Mouse (Mus musculus): ENCODE data around the gene Cactin. TPM values are rescaled to one million over a fixed set of nuclear protein-coding genes. Genes with fewer than 3 reads are reported as not detected.
A peak's percentile ranks its signal among the peaks of the same experiment; 100 is the strongest.

The Cactin gene
- polyA plus RNA-seq, 1 experiment, result 23.7 TPM

GRCm38 (mm10) chr10:81341333-81341949, 20.5 kb downstream of the Cactin start:
- H3K27ac ChIP-seq (ENCODE audit: insufficient read depth, low read depth, low read length), result no peak overlapping the region
- 39% methylated on average over 16 of the region's 16 CpGs for WGBS
- no peaks in the 10 kb centered on the region for H3K36me3 ChIP-seq (ENCODE audit: control insufficient read depth, insufficient read depth, low read length)
- no peak overlapping the region for H3K4me3 ChIP-seq (ENCODE audit: insufficient read depth, low read depth, low read length)
- no peak for TF ChIP-seq POLR2A (IDR thresholded peaks at IDR 0.05; ENCODE audit: low read depth, low read length)
- TF ChIP-seq CTCF (conservative IDR thresholded peaks at IDR 0.05; ENCODE audit: insufficient read depth, insufficient read length, low read depth, low read length), result peak; percentile 69
- H3K27me3 ChIP-seq (replicated peaks; ENCODE audit: control insufficient read depth, insufficient read depth, low read length), result no peaks in the 10 kb centered on the region
- peak; percentile 74 for DNase-seq
- H3K4me1 ChIP-seq (ENCODE audit: control insufficient read depth, insufficient read depth, low read length), result no peaks in the 10 kb centered on the region

- H3K27ac ChIP-seq (ENCODE audit: insufficient read depth, low read depth, low read length), result no peak within 1 kb of the TSS
Measured at GRCm38 (mm10) chr10:81342686-81343505, 22.0 kb downstream of the Cactin start, which contains the start of gene Gipc3. Gene Gipc3, minus strand, starts transcription at chr10:81343266.

GRCm38 (mm10) chr10:81344421-81345161, 23.7 kb downstream of the Cactin start:
- WGBS, result 39% methylated on average over 8 of the region's 8 CpGs
- Histone ChIP-seq H3K27ac (ENCODE audit: insufficient read depth, low read depth, low read length) (no peak overlapping the region), H3K36me3 (ENCODE audit: control insufficient read depth, insufficient read depth, low read length) (no peaks in the 10 kb centered on the region), H3K4me3 (ENCODE audit: insufficient read depth, low read depth, low read length) (no peak overlapping the region), H3K27me3 (replicated peaks; ENCODE audit: control insufficient read depth, insufficient read depth, low read length) (no peaks in the 10 kb centered on the region), H3K4me1 (ENCODE audit: control insufficient read depth, insufficient read depth, low read length) (peaks cover 8% of the 10 kb centered on the region; the same call in 1 of the 2 replicates)
- TF ChIP-seq CTCF (conservative IDR thresholded peaks at IDR 0.05; ENCODE audit: insufficient read depth, insufficient read length, low read depth, low read length) (0 out of 2 replicates have a peak, but pooled peaks have one; percentile 9), POLR2A (IDR thresholded peaks at IDR 0.05; ENCODE audit: low read depth, low read length) (no peak)
- DNase-seq, result peak; percentile 49

More at GRCm38 (mm10) chr10:81342686-81343505, 22.0 kb downstream of the Cactin start, which contains the start of gene Gipc3:
- DNase-seq, result no peak
- TF ChIP-seq POLR2A (IDR thresholded peaks at IDR 0.05; ENCODE audit: low read depth, low read length) (no peak), CTCF (conservative IDR thresholded peaks at IDR 0.05; ENCODE audit: insufficient read depth, insufficient read length, low read depth, low read length) (no peak)
- 4% methylated on average over 66 of the region's 67 CpGs for WGBS
- no peaks in the 10 kb centered on the region for H3K36me3 ChIP-seq (ENCODE audit: control insufficient read depth, insufficient read depth, low read length)
- H3K4me1 ChIP-seq (ENCODE audit: control insufficient read depth, insufficient read depth, low read length), result peaks cover 5% of the 10 kb centered on the region; the same call in 1 of the 2 replicates
- H3K27me3 ChIP-seq (replicated peaks; ENCODE audit: control insufficient read depth, insufficient read depth, low read length), result no peaks in the 10 kb centered on the region
- H3K4me3 ChIP-seq (ENCODE audit: insufficient read depth, low read depth, low read length), result peak within 1 kb of the TSS; percentile 55

- no peaks in the 10 kb centered on the region for H3K36me3 ChIP-seq (ENCODE audit: control insufficient read depth, insufficient read depth, low read length)
- no peak overlapping the region for H3K4me3 ChIP-seq (ENCODE audit: insufficient read depth, low read depth, low read length)
- H3K4me1 ChIP-seq (ENCODE audit: control insufficient read depth, insufficient read depth, low read length), result peaks cover 10% of the 10 kb centered on the region; the same call in 1 of the 2 replicates
- H3K27ac ChIP-seq (ENCODE audit: insufficient read depth, low read depth, low read length), result no peak overlapping the region
- TF ChIP-seq POLR2A (IDR thresholded peaks at IDR 0.05; ENCODE audit: low read depth, low read length) (no peak), CTCF (conservative IDR thresholded peaks at IDR 0.05; ENCODE audit: insufficient read depth, insufficient read length, low read depth, low read length) (no peak)
- no peaks in the 10 kb centered on the region for H3K27me3 ChIP-seq (replicated peaks; ENCODE audit: control insufficient read depth, insufficient read depth, low read length)
- DNase-seq, result no peak
- WGBS, result 69% methylated on average over 4 of the region's 4 CpGs
Measured at GRCm38 (mm10) chr10:81345162-81345534, 24.2 kb downstream of the Cactin start.

- Histone ChIP-seq H3K4me1 (ENCODE audit: control insufficient read depth, insufficient read depth, low read length) (peaks cover 10% of the 10 kb centered on the region; the same call in 1 of the 2 replicates), H3K36me3 (ENCODE audit: control insufficient read depth, insufficient read depth, low read length) (no peaks in the 10 kb centered on the region), H3K4me3 (ENCODE audit: insufficient read depth, low read depth, low read length) (peak overlapping the region; percentile 20; the same call in 1 of the 2 replicates), H3K27ac (ENCODE audit: insufficient read depth, low read depth, low read length) (0 out of 2 replicates have a peak overlapping the region, but pooled peaks have one; percentile 6), H3K27me3 (replicated peaks; ENCODE audit: control insufficient read depth, insufficient read depth, low read length) (no peaks in the 10 kb centered on the region)
- TF ChIP-seq POLR2A (IDR thresholded peaks at IDR 0.05; ENCODE audit: low read depth, low read length) (peak; percentile 39), CTCF (conservative IDR thresholded peaks at IDR 0.05; ENCODE audit: insufficient read depth, insufficient read length, low read depth, low read length) (no peak; the same call in 1 of the 2 replicates)
- WGBS, result 22% methylated on average over 55 of the region's 55 CpGs
- peak; percentile 87 for DNase-seq
Measured at GRCm38 (mm10) chr10:81346453-81347067, 25.7 kb downstream of the Cactin start.

GRCm38 (mm10) chr10:81349146-81349545, 28.2 kb downstream of the Cactin start:
- no peaks in the 10 kb centered on the region for H3K27me3 ChIP-seq (replicated peaks; ENCODE audit: control insufficient read depth, insufficient read depth, low read length)
- TF ChIP-seq CTCF (conservative IDR thresholded peaks at IDR 0.05; ENCODE audit: insufficient read depth, insufficient read length, low read depth, low read length) (no peak), POLR2A (IDR thresholded peaks at IDR 0.05; ENCODE audit: low read depth, low read length) (no peak)
- 9% methylated on average over 12 of the region's 12 CpGs for WGBS
- no peaks in the 10 kb centered on the region for H3K36me3 ChIP-seq (ENCODE audit: control insufficient read depth, insufficient read depth, low read length)
- peaks cover 10% of the 10 kb centered on the region; the same call in 1 of the 2 replicates for H3K4me1 ChIP-seq (ENCODE audit: control insufficient read depth, insufficient read depth, low read length)
- DNase-seq, result peak; percentile 82
- H3K4me3 ChIP-seq (ENCODE audit: insufficient read depth, low read depth, low read length), result peak overlapping the region; percentile 95
- no peak overlapping the region for H3K27ac ChIP-seq (ENCODE audit: insufficient read depth, low read depth, low read length)

All from kidney, adult 2 months (tissue).